Mouse (Mus musculus): ENCODE measurements around the gene Sntg2. TPM values are rescaled to one million over a fixed set of nuclear protein-coding genes. Genes with fewer than 3 reads are reported as not detected.

The Sntg2 gene
- polyA plus RNA-seq, 1 experiment from 2014 or later = 6.2 TPM

- H3K4me1 ChIP-seq (replicated peaks) = peaks cover 13% of the 10 kb centered on the region
- no peak overlapping the region for H3K4me3 ChIP-seq
- ATAC-seq (ENCODE audit: insufficient number of reproducible peaks, low FRiP score) = no peak
- H3K27ac ChIP-seq (ENCODE audit: poor library complexity, severe bottlenecking) = no peak overlapping the region
- 79% methylated on average over 5 of the region's 5 CpGs for WGBS
- no peak overlapping the region for H3K9ac ChIP-seq
- no peaks in the 10 kb centered on the region for H3K27me3 ChIP-seq (replicated peaks)
- H3K9me3 ChIP-seq (replicated peaks) = no peaks in the 10 kb centered on the region
- H3K36me3 ChIP-seq = no peaks in the 10 kb centered on the region
- H3K4me2 ChIP-seq = no peak overlapping the region
Measured at GRCm38 (mm10) chr12:30201031-30201430, 172.1 kb downstream of the Sntg2 start.

GRCm38 (mm10) chr12:30200621-30201020 is 172.6 kb downstream of the Sntg2 start:
- ATAC-seq (ENCODE audit: insufficient number of reproducible peaks, low FRiP score) = no peak
- H3K4me1 ChIP-seq (replicated peaks) = peaks cover 13% of the 10 kb centered on the region
- no peak overlapping the region for H3K27ac ChIP-seq (ENCODE audit: poor library complexity, severe bottlenecking)
- WGBS = 89% methylated on average over 7 of the region's 7 CpGs
- H3K9ac ChIP-seq = no peak overlapping the region
- H3K4me2 ChIP-seq = no peak overlapping the region
- H3K4me3 ChIP-seq = no peak overlapping the region
- H3K27me3 ChIP-seq (replicated peaks) = no peaks in the 10 kb centered on the region
- no peaks in the 10 kb centered on the region for H3K9me3 ChIP-seq (replicated peaks)
- no peaks in the 10 kb centered on the region for H3K36me3 ChIP-seq

- WGBS = 27% methylated on average over 2 of the region's 2 CpGs
- Histone ChIP-seq H3K27ac (ENCODE audit: poor library complexity, severe bottlenecking) (no peak overlapping the region), H3K4me2 (no peak overlapping the region), H3K36me3 (no peaks in the 10 kb centered on the region), H3K9me3 (replicated peaks) (no peaks in the 10 kb centered on the region), H3K4me1 (replicated peaks) (peaks cover 8% of the 10 kb centered on the region), H3K4me3 (no peak overlapping the region), H3K27me3 (replicated peaks) (no peaks in the 10 kb centered on the region), H3K9ac (no peak overlapping the region)
- ATAC-seq (ENCODE audit: insufficient number of reproducible peaks, low FRiP score) = no peak
Measured at GRCm38 (mm10) chr12:30199735-30200134, 173.4 kb downstream of the Sntg2 start.

- no peak overlapping the region for H3K4me3 ChIP-seq
- H3K36me3 ChIP-seq = no peaks in the 10 kb centered on the region
- H3K9me3 ChIP-seq (replicated peaks) = no peaks in the 10 kb centered on the region
- H3K27ac ChIP-seq (ENCODE audit: poor library complexity, severe bottlenecking) = no peak overlapping the region
- H3K27me3 ChIP-seq (replicated peaks) = no peaks in the 10 kb centered on the region
- no peak for ATAC-seq (ENCODE audit: insufficient number of reproducible peaks, low FRiP score)
- no peak overlapping the region for H3K9ac ChIP-seq
- 0 out of 2 replicates have a peak, but pooled peaks cover 5% of the 10 kb centered on the region for H3K4me1 ChIP-seq (replicated peaks)
- H3K4me2 ChIP-seq = no peak overlapping the region
- 60% methylated on average over 1 of the region's 1 CpGs for WGBS
Measured at GRCm38 (mm10) chr12:30198250-30198649, 174.9 kb downstream of the Sntg2 start.

- Histone ChIP-seq H3K36me3 (no peaks in the 10 kb centered on the region), H3K4me1 (replicated peaks) (no peaks in the 10 kb centered on the region), H3K4me3 (no peak overlapping the region), H3K9ac (no peak overlapping the region), H3K9me3 (replicated peaks) (no peaks in the 10 kb centered on the region), H3K27me3 (replicated peaks) (no peaks in the 10 kb centered on the region), H3K27ac (ENCODE audit: poor library complexity, severe bottlenecking) (no peak overlapping the region), H3K4me2 (no peak overlapping the region)
- 75% methylated on average over 3 of the region's 3 CpGs for WGBS
- no peak for ATAC-seq (ENCODE audit: insufficient number of reproducible peaks, low FRiP score)
Measured at GRCm38 (mm10) chr12:30181721-30182120, 191.5 kb downstream of the Sntg2 start.

- H3K4me3 ChIP-seq = no peak overlapping the region
- H3K4me1 ChIP-seq (replicated peaks) = no peaks in the 10 kb centered on the region
- no peak overlapping the region for H3K4me2 ChIP-seq
- ATAC-seq (ENCODE audit: insufficient number of reproducible peaks, low FRiP score) = no peak
- H3K27me3 ChIP-seq (replicated peaks) = no peaks in the 10 kb centered on the region
- no peaks in the 10 kb centered on the region for H3K9me3 ChIP-seq (replicated peaks)
- H3K9ac ChIP-seq = no peak overlapping the region
- H3K27ac ChIP-seq (ENCODE audit: poor library complexity, severe bottlenecking) = no peak overlapping the region
- 76% methylated on average over 1 of the region's 1 CpGs for WGBS
- H3K36me3 ChIP-seq = no peaks in the 10 kb centered on the region
Measured at GRCm38 (mm10) chr12:30179623-30180022, 193.6 kb downstream of the Sntg2 start.

- WGBS = 84% methylated on average over 6 of the region's 6 CpGs
- no peak overlapping the region for H3K4me3 ChIP-seq
- H3K4me1 ChIP-seq (replicated peaks) = no peaks in the 10 kb centered on the region
- H3K27me3 ChIP-seq (replicated peaks) = no peaks in the 10 kb centered on the region
- H3K4me2 ChIP-seq = no peak overlapping the region
- no peak overlapping the region for H3K9ac ChIP-seq
- H3K9me3 ChIP-seq (replicated peaks) = no peaks in the 10 kb centered on the region
- no peaks in the 10 kb centered on the region for H3K36me3 ChIP-seq
- H3K27ac ChIP-seq (ENCODE audit: poor library complexity, severe bottlenecking) = no peak overlapping the region
- ATAC-seq (ENCODE audit: insufficient number of reproducible peaks, low FRiP score) = no peak
Measured at GRCm38 (mm10) chr12:30177966-30178365, 195.2 kb downstream of the Sntg2 start.

- Histone ChIP-seq H3K9ac (no peak overlapping the region), H3K4me1 (replicated peaks) (no peaks in the 10 kb centered on the region), H3K9me3 (replicated peaks) (no peaks in the 10 kb centered on the region), H3K27ac (ENCODE audit: poor library complexity, severe bottlenecking) (no peak overlapping the region), H3K36me3 (no peaks in the 10 kb centered on the region), H3K4me3 (no peak overlapping the region), H3K27me3 (replicated peaks) (no peaks in the 10 kb centered on the region), H3K4me2 (no peak overlapping the region)
- no peak for ATAC-seq (ENCODE audit: insufficient number of reproducible peaks, low FRiP score)
- 87% methylated on average over 2 of the region's 2 CpGs for WGBS
Measured at GRCm38 (mm10) chr12:30177529-30177928, 195.6 kb downstream of the Sntg2 start.

GRCm38 (mm10) chr12:30168491-30168890 is 204.7 kb downstream of the Sntg2 start:
- no peaks in the 10 kb centered on the region for H3K9me3 ChIP-seq (replicated peaks)
- 69% methylated on average over 3 of the region's 3 CpGs for WGBS

GRCm38 (mm10) chr12:30164538-30164937 is 208.6 kb downstream of the Sntg2 start:
- 78% methylated on average over 5 of the region's 5 CpGs for WGBS
- ATAC-seq (ENCODE audit: insufficient number of reproducible peaks, low FRiP score) = no peak
- peaks cover 6% of the 10 kb centered on the region; the same call in 1 of the 2 replicates for H3K4me1 ChIP-seq (replicated peaks)

More at GRCm38 (mm10) chr12:30168491-30168890, 204.7 kb downstream of the Sntg2 start:
- Histone ChIP-seq H3K27me3 (replicated peaks) (no peaks in the 10 kb centered on the region), H3K4me3 (no peak overlapping the region), H3K27ac (ENCODE audit: poor library complexity, severe bottlenecking) (no peak overlapping the region), H3K36me3 (no peaks in the 10 kb centered on the region), H3K4me2 (no peak overlapping the region), H3K4me1 (replicated peaks) (no peaks in the 10 kb centered on the region), H3K9ac (no peak overlapping the region)
- no peak for ATAC-seq (ENCODE audit: insufficient number of reproducible peaks, low FRiP score)

GRCm38 (mm10) chr12:30164005-30164404 is 209.2 kb downstream of the Sntg2 start:
- Histone ChIP-seq H3K27ac (ENCODE audit: poor library complexity, severe bottlenecking) (no peak overlapping the region), H3K36me3 (no peaks in the 10 kb centered on the region), H3K9me3 (replicated peaks) (no peaks in the 10 kb centered on the region), H3K27me3 (replicated peaks) (no peaks in the 10 kb centered on the region), H3K9ac (no peak overlapping the region), H3K4me2 (no peak overlapping the region), H3K4me3 (no peak overlapping the region), H3K4me1 (replicated peaks) (peaks cover 9% of the 10 kb centered on the region; the same call in 1 of the 2 replicates)
- whole genome bisulfite sequencing = 83% methylated on average over 6 of the region's 6 CpGs
- ATAC-seq (ENCODE audit: insufficient number of reproducible peaks, low FRiP score) = no peak

More at GRCm38 (mm10) chr12:30164538-30164937, 208.6 kb downstream of the Sntg2 start:
- Histone ChIP-seq H3K27ac (ENCODE audit: poor library complexity, severe bottlenecking) (no peak overlapping the region), H3K4me3 (no peak overlapping the region), H3K9me3 (replicated peaks) (no peaks in the 10 kb centered on the region), H3K27me3 (replicated peaks) (no peaks in the 10 kb centered on the region), H3K9ac (no peak overlapping the region), H3K4me2 (no peak overlapping the region), H3K36me3 (no peaks in the 10 kb centered on the region)

GRCm38 (mm10) chr12:30161731-30162406 is 211.3 kb downstream of the Sntg2 start:
- Histone ChIP-seq H3K27me3 (replicated peaks) (no peaks in the 10 kb centered on the region), H3K4me3 (no peak overlapping the region), H3K9ac (no peak overlapping the region), H3K4me1 (replicated peaks) (peaks cover 9% of the 10 kb centered on the region; the same call in 1 of the 2 replicates), H3K36me3 (no peaks in the 10 kb centered on the region), H3K27ac (ENCODE audit: poor library complexity, severe bottlenecking) (no peak overlapping the region), H3K9me3 (replicated peaks) (no peaks in the 10 kb centered on the region), H3K4me2 (no peak overlapping the region)
- no peak for ATAC-seq (ENCODE audit: insufficient number of reproducible peaks, low FRiP score)
- 73% methylated on average over 5 of the region's 5 CpGs for WGBS

Measured in heart, embryonic 12.5 days (tissue).